ENCODE assay signal across 12 mouse cellular contexts in the genomic region with DNA sequence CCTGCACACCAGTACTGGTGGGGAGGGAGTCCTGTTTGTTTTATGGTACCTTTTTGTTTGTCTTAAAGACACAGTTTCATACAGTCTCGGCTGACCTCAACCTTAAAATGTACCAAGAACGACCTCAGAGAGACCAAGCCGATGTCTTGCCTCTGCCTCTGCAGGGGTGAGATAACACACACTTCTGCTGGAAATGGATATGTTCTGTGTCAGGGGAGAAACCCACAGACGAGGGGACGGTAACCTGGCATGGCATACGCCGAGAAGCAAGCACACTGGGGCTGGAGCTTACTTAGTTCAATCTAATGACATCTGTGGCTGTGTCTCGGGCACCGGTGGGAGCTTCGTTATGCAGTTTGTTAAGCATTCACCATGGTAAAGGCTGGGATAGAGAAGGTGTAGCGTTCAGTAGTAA. TPM values are rescaled to one million over a fixed set of nuclear protein-coding genes. Genes with fewer than 3 reads are reported as not detected.
A peak's percentile ranks its signal among the peaks of the same experiment; 100 is the strongest.
DNase-seq lines count a peak whose midpoint lies in the region; ATAC-seq and TF ChIP-seq lines count a peak whose summit lies in the region.
"Had no signal": no experiment of that assay in that cellular context is flagged by ENCODE, and none has a peak within 500 bp of the region (broad histone marks: within the 10 kb centered on the region; RNA-seq: fewer than 3 reads in every experiment).

No protein-coding gene starts in this region.

- no peak for ATAC-seq in lung, embryonic 14.5 days (ENCODE audit: insufficient read depth)
- ATAC-seq in erythroblast, adult 5-6 weeks (replicated peaks; ENCODE audit: low FRiP score, poor library complexity, severe bottlenecking): peak; percentile 79
- peak; percentile 50 for ATAC-seq in liver, postnatal 0 days
- ATAC-seq in activated CD4-positive, CD25-positive, alpha-beta regulatory T cell, adult 4 months: no peak

- H3K27ac ChIP-seq in lung, embryonic 14.5 days (ENCODE audit: low read depth): peak overlapping the region; percentile 83
- H3K27ac ChIP-seq in MEL (ENCODE audit: control insufficient read depth, low read depth, low read length): peak overlapping the region; percentile 99
- peak overlapping the region; percentile 89 for H3K27ac ChIP-seq in liver, postnatal 0 days (ENCODE audit: low read depth)
- H3K27ac ChIP-seq: embryonic facial prominence, embryonic 15.5 days had no signal

- peak; percentile 42 to 73; a peak in 2 of 4 replicates for TF ChIP-seq POLR2A in MEL (IDR thresholded peaks at IDR 0.05; ENCODE audit: control insufficient read depth in 1 of 2, insufficient read depth in 1 of 2, low read depth in 1 of 2, low read length in 2 of 2, poor library complexity in 1 of 2)

- peak overlapping the region; percentile 15; the same call in 1 of the 2 replicates for H3K4me2 ChIP-seq in lung, embryonic 14.5 days
- peak overlapping the region; percentile 68 for H3K4me2 ChIP-seq in liver, postnatal 0 days (ENCODE audit: low read depth, low read length)
- H3K4me2 ChIP-seq: embryonic facial prominence, embryonic 15.5 days had no signal

- no peaks in the 10 kb centered on the region for H3K9me3 ChIP-seq in lung, embryonic 14.5 days (ENCODE audit: low read depth, low read length)
- H3K9me3 ChIP-seq in MEL (replicated peaks; ENCODE audit: insufficient read depth, low read length): no peaks in the 10 kb centered on the region
- H3K9me3 ChIP-seq in liver, postnatal 0 days (ENCODE audit: low read length): no peaks in the 10 kb centered on the region
- H3K9me3 ChIP-seq: embryonic facial prominence, embryonic 15.5 days had no signal

- H3K9ac ChIP-seq in lung, embryonic 14.5 days: no peak overlapping the region
- H3K9ac ChIP-seq in MEL (ENCODE audit: control insufficient read depth, low read depth, low read length, poor library complexity, severe bottlenecking): peak overlapping the region; percentile 81
- H3K9ac ChIP-seq in liver, postnatal 0 days (replicated peaks): peak overlapping the region; percentile 45
- H3K9ac ChIP-seq: embryonic facial prominence, embryonic 15.5 days had no signal

- no peak for TF ChIP-seq RAD21 in MEL (IDR thresholded peaks at IDR 0.05; ENCODE audit: low read depth, low read length)

- H3K79me2 ChIP-seq in MEL (ENCODE audit: control insufficient read depth, insufficient read depth, low read length, poor library complexity): peaks cover 6% of the 10 kb centered on the region; the same call in 1 of the 2 replicates

- H3K27me3 ChIP-seq in lung, embryonic 14.5 days (ENCODE audit: insufficient read depth, low read length): no peaks in the 10 kb centered on the region
- no peaks in the 10 kb centered on the region for H3K27me3 ChIP-seq in MEL (ENCODE audit: control insufficient read depth in 1 of 2, insufficient read depth in 2 of 2, low read length in 2 of 2)
- H3K27me3 ChIP-seq in liver, postnatal 0 days (ENCODE audit: insufficient read depth, low read length): no peaks in the 10 kb centered on the region
- H3K27me3 ChIP-seq: embryonic facial prominence, embryonic 15.5 days had no signal

- H3K4me3 ChIP-seq in lung, embryonic 14.5 days (ENCODE audit: low read depth, low read length): no peak overlapping the region
- H3K4me3 ChIP-seq in MEL (ENCODE audit: control insufficient read depth in 1 of 2, insufficient read depth in 1 of 2, low read depth in 2 of 2, low read length in 2 of 2): peak overlapping the region; percentile 31 to 52
- H3K4me3 ChIP-seq in liver, postnatal 0 days (ENCODE audit: low read depth, low read length): no peak overlapping the region
- H3K4me3 ChIP-seq: embryonic facial prominence, embryonic 15.5 days; myocyte had no signal

- peaks cover 5% of the 10 kb centered on the region; the same call in 1 of the 2 replicates for H3K4me1 ChIP-seq in lung, embryonic 14.5 days (ENCODE audit: insufficient read depth)
- H3K4me1 ChIP-seq in MEL (ENCODE audit: control insufficient read depth in 1 of 2, insufficient read depth in 2 of 2, low read length in 2 of 2): peaks cover 15 to 49% of the 10 kb centered on the region in 2 experiments
- peaks cover 57% of the 10 kb centered on the region for H3K4me1 ChIP-seq in liver, postnatal 0 days (ENCODE audit: insufficient read depth)

- TF ChIP-seq CTCF in lung, embryonic 14.5 days (IDR thresholded peaks at IDR 0.05; ENCODE audit: low read depth): no peak
- no peak for TF ChIP-seq CTCF in MEL (IDR thresholded peaks at IDR 0.05 in 2 of 3, conservative IDR thresholded peaks at IDR 0.05 in 1 of 3; ENCODE audit: control insufficient read depth in 1 of 3, insufficient read depth in 1 of 3, low read depth in 2 of 3, low read length in 3 of 3, poor library complexity in 1 of 3, severe bottlenecking in 1 of 3)
- TF ChIP-seq CTCF in liver, postnatal 0 days (IDR thresholded peaks at IDR 0.05; ENCODE audit: low read depth): no peak

- no peaks in the 10 kb centered on the region for H3K36me3 ChIP-seq in lung, embryonic 14.5 days (ENCODE audit: insufficient read depth)
- peaks cover 0 to 43% of the 10 kb centered on the region in 2 experiments; a peak in 2 of 4 replicates for H3K36me3 ChIP-seq in MEL (ENCODE audit: control insufficient read depth in 1 of 2, insufficient read depth in 2 of 2, low read length in 2 of 2)
- no peaks in the 10 kb centered on the region for H3K36me3 ChIP-seq in liver, postnatal 0 days (replicated peaks; ENCODE audit: insufficient read depth, low read length)
- H3K36me3 ChIP-seq: embryonic facial prominence, embryonic 15.5 days had no signal

- DNase-seq in lung, embryonic 14.5 days: no peak
- no peak for DNase-seq in lung, postnatal 14 days
- peak; percentile 91 for DNase-seq in MEL (ENCODE audit: low read depth, low spot score)
- peak; percentile 52 for DNase-seq in liver, postnatal 0 days
- DNase-seq in urinary bladder, postnatal 10 days (ENCODE audit: low spot score): no peak
- no peak for DNase-seq in testis, postnatal 14 days (ENCODE audit: low spot score)
- DNase-seq: right cerebral cortex, postnatal 25 days had no signal

- peak; percentile 91 to 94 for TF ChIP-seq EP300 in MEL (IDR thresholded peaks at IDR 0.05; ENCODE audit: low read depth in 1 of 2, low read length in 2 of 2)
- TF ChIP-seq EP300 in liver, postnatal 0 days (IDR thresholded peaks at IDR 0.05; ENCODE audit: low read depth): peak; percentile 74

- 35% methylated on average over 11 of the region's 11 CpGs for WGBS in lung, embryonic 14.5 days
- WGBS in liver, postnatal 0 days (ENCODE audit: insufficient replicate concordance): 12% methylated on average over 11 of the region's 11 CpGs

TF ChIP-seq in MEL, 35 proteins besides CTCF, POLR2A, EP300 and RAD21 (continues in another document):
- TF ChIP-seq SIN3A (IDR thresholded peaks at IDR 0.05; ENCODE audit: low read length) (peak; percentile 84), MEF2A (IDR thresholded peaks at IDR 0.05; ENCODE audit: extremely low read depth, insufficient replicate concordance, low read depth, low read length, poor library complexity, severe bottlenecking) (no peak), RCOR1 (IDR thresholded peaks at IDR 0.05; ENCODE audit: low read depth, low read length) (peak; percentile 85), USF2 (IDR thresholded peaks at IDR 0.05; ENCODE audit: borderline replicate concordance in 1 of 2, insufficient read depth in 1 of 2, low read depth in 1 of 2, low read length in 2 of 2) (no peak), TBP (IDR thresholded peaks at IDR 0.05; ENCODE audit: low read depth, low read length) (peak; percentile 76; the same call in 1 of the 2 replicates), ZMIZ1 (IDR thresholded peaks at IDR 0.05; ENCODE audit: low read depth, low read length) (peak; percentile 85), TCF12 (IDR thresholded peaks at IDR 0.05; ENCODE audit: low read depth, low read length) (peak; percentile 96), MAZ (IDR thresholded peaks at IDR 0.05; ENCODE audit: low read depth, low read length) (peak; percentile 59), MYC (IDR thresholded peaks at IDR 0.05; ENCODE audit: low read depth, low read length) (no peak; the same call in 1 of the 2 replicates), UBTF (IDR thresholded peaks at IDR 0.05; ENCODE audit: borderline replicate concordance, insufficient read depth, low read depth, low read length) (no peak), BHLHE40 (IDR thresholded peaks at IDR 0.05; ENCODE audit: borderline replicate concordance, low read depth, low read length) (no peak), MXI1 (IDR thresholded peaks at IDR 0.05; ENCODE audit: low read depth, low read length) (peak; percentile 68), MAX (IDR thresholded peaks at IDR 0.05; ENCODE audit: low read length) (peak; percentile 63), CHD1 (IDR thresholded peaks at IDR 0.05; ENCODE audit: low read depth, low read length) (no peak; the same call in 1 of the 2 replicates), NRF1 (IDR thresholded peaks at IDR 0.05; ENCODE audit: insufficient read depth, low read depth, low read length, poor library complexity, severe bottlenecking) (no peak), POLR2AphosphoS5 (IDR thresholded peaks at IDR 0.05; ENCODE audit: borderline replicate concordance, low read depth, low read length) (peak; percentile 65; the same call in 1 of the 2 replicates), JUND (IDR thresholded peaks at IDR 0.05; ENCODE audit: low read depth, low read length) (no peak), ZKSCAN1 (IDR thresholded peaks at IDR 0.05; ENCODE audit: low read depth, low read length) (no peak)

RNA-seq across cellular contexts. Expression of gene Ina, which starts 30.5 kb away (rescaled TPM):
- 0.37 and 0.58 TPM in 2 replicates for polyA plus RNA-seq in lung, embryonic 14.5 days (2014; fragmentation: Nextera tagmentation; extraction: Ambion mirVana)
- total RNA-seq in MEL (2012; rRNA removed): not detected in 2 replicates
- not detected for polyA plus RNA-seq in MEL (2012; ENCODE audit: insufficient read depth in 1 of 2, insufficient read length in 2 of 2, low read depth in 1 of 2, low replicate concordance in 2 of 2, missing spikeins in 1 of 2)
- not detected in 2 replicates for total RNA-seq in erythroblast, adult 5-6 weeks (2015; ENCODE audit: low replicate concordance)
- total RNA-seq in erythroblast, adult 5-6 weeks (2017; ENCODE audit: low replicate concordance): not detected in 2 replicates
- not detected in 2 replicates for polyA plus RNA-seq in liver, postnatal 0 days (2015; fragmentation: Nextera tagmentation; extraction: Ambion mirVana)
- not detected for polyA plus RNA-seq in activated CD4-positive, CD25-positive, alpha-beta regulatory T cell, adult 4 months (2017; shearing (Covaris generic))
- total RNA-seq: gastrocnemius, adult 18-20 months had no signal
- polyA plus RNA-seq: myocyte had no signal

RNA-seq across cellular contexts. Expression of gene Nt5c2, which starts 31.0 kb away (rescaled TPM):
- 69.5 and 81.2 TPM in 2 replicates for polyA plus RNA-seq in lung, embryonic 14.5 days (2014; fragmentation: Nextera tagmentation; extraction: Ambion mirVana)
- 64.6 and 65.0 TPM in 2 replicates for total RNA-seq in MEL (2012; rRNA removed)
- 100 to 1,000 TPM; 147 to 455 TPM for polyA plus RNA-seq in MEL (2012; ENCODE audit: insufficient read depth in 1 of 2, insufficient read length in 2 of 2, low read depth in 1 of 2, low replicate concordance in 2 of 2, missing spikeins in 1 of 2)
- 20.2 and 22.4 TPM in 2 replicates for total RNA-seq in erythroblast, adult 5-6 weeks (2015; ENCODE audit: low replicate concordance)
- 20.9 and 22.4 TPM in 2 replicates for total RNA-seq in erythroblast, adult 5-6 weeks (2017; ENCODE audit: low replicate concordance)
- polyA plus RNA-seq in liver, postnatal 0 days (2015; fragmentation: Nextera tagmentation; extraction: Ambion mirVana): 30.2 and 36.1 TPM in 2 replicates
- polyA plus RNA-seq in activated CD4-positive, CD25-positive, alpha-beta regulatory T cell, adult 4 months (2017; shearing (Covaris generic)): 10 to 100 TPM; 22.6 to 25.4 TPM

Comparison
In these comparisons a context has a peak if more than half of its experiments do, and no peak if none do; other contexts are left out.
1. ATAC-seq: peak in erythroblast, adult 5-6 weeks (single experiment) and liver, postnatal 0 days (single experiment); none in lung, embryonic 14.5 days (single experiment) and activated CD4-positive, CD25-positive, alpha-beta regulatory T cell, adult 4 months (single experiment).
2. DNase-seq: peak in MEL (single experiment) and liver, postnatal 0 days (single experiment); none in lung, embryonic 14.5 days (single experiment), lung, postnatal 14 days (single experiment), urinary bladder, postnatal 10 days (single experiment) and testis, postnatal 14 days (single experiment).
3. H3K4me3 ChIP-seq: peak in MEL (2 of 2); none in lung, embryonic 14.5 days (single experiment) and liver, postnatal 0 days (single experiment).
4. Peak in every context shown above with its lines, with median percentiles within 50 percentile points of each other: H3K27ac ChIP-seq.